Mouse (Mus musculus) limb, embryonic 10.5 days (tissue): ENCODE measurements around the gene Rundc3a. TPM values are rescaled to one million over a fixed set of nuclear protein-coding genes. Genes with fewer than 3 reads are reported as not detected.
"Not testable (repeated sequence)": the region's sequence is repeated elsewhere in the genome, so short reads cannot be mapped to it uniquely, and the experiment has no call there.

Source experiments
- DNase-seq: peaks from one replicate; pipeline ENCODE4 v3.0.0-alpha.2; 2017; ENCODE audit warnings: low spot score
- H3K27ac ChIP-seq: fragments of 300-500 bp; sonication (generic); 2 replicates; pipeline ENCODE4 v1.5.1; 2016; ENCODE audit warnings: mild to moderate bottlenecking
- H3K27me3 ChIP-seq: fragments of 300-500 bp; sonication (generic); 2 replicates; pipeline ENCODE4 v1.6.1; 2016; ENCODE audit warnings: low read depth, mild to moderate bottlenecking; ENCODE audit not compliant: poor library complexity, severe bottlenecking
- H3K36me3 ChIP-seq: fragments of 300-500 bp; sonication (generic); 2 replicates; pipeline ENCODE4 v1.6.1; 2016; ENCODE audit warnings: mild to moderate bottlenecking, moderate library complexity
- H3K4me1 ChIP-seq: fragments of 300-500 bp; sonication (generic); 2 replicates; pipeline ENCODE4 v1.6.1; 2016
- H3K4me3 ChIP-seq: fragments of 300-500 bp; sonication (generic); 2 replicates; pipeline ENCODE4 v1.5.1; 2016; ENCODE audit warnings: mild to moderate bottlenecking, moderate library complexity
- H3K9me3 ChIP-seq: fragments of 300-500 bp; sonication (generic); replicated peaks from 2 replicates; pipeline ENCODE4 v1.6.1; 2016; ENCODE audit warnings: mild to moderate bottlenecking
- WGBS: fragments of 180-500 bp; shearing (Covaris S2); methylation state at CpG from one replicate; pipeline ENCODE4 v1.1.7; 2016; 5-methylcytosine and 5-hydroxymethylcytosine counted together
- polyA plus RNA-seq: library from polyadenylated mRNA; unstranded; fragments of >200 nt; fragmentation: Nextera tagmentation; extraction: Ambion mirVana; gene quantifications from 2 replicates; pipeline ENCODE4 v1.2.1, GENCODE M21; 2016

Gene Rundc3a
- polyA plus RNA-seq, 1 experiment from 2014 or later: 1.3 TPM

DNA sequence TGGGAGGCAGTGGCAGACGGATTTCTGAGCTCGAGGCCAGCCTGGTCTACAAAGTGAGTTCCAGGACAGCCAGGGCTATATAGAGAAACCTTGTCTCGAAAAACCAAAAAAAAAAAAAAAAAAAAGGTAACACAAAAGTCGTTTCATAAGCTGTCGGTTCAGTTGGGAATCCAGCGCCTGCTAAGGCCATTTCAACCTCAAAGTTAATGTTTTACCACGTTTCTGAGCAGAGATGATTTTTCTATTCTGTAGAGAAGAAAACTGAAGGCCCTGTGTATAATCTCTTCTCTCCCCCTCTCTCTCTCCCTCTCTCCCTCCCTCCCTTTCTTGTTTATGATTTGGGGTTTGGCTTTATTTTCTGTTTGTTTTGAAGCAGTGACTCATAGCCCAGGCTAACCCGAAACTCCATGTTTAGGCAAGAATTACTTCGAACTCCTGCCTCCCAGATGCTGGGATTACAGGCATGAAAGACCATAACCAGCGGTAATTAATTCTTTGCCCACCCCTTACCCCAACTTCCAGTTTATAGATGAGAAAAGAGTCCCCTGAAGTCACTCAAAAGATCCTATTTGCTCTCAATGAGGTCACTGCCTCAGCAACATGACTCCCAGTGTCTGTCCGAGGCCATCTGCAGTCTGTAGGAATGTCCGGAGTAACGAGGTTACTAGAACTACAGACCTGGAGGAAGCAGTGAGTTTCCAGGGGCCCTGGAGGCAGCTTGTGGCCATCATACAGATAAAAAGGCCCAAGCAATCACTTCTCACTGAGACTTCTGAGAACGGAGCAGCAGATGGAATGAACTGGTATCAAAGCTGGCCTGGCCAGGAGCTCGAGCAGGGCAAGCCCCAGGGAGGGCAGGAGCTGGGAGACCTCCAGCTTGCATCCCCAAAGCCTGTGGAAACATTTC is 15.9 kb downstream of the Rundc3a start:
- Histone ChIP-seq H3K36me3 (peaks cover 18% of the 10 kb centered on the region), H3K27ac (peak overlapping the region; percentile 92), H3K4me1 (peaks cover 52% of the 10 kb centered on the region), H3K9me3 (no peaks in the 10 kb centered on the region), H3K4me3 (peak overlapping the region; percentile 87), H3K27me3 (0 out of 2 replicates have a peak, but pooled peaks cover 3% of the 10 kb centered on the region)
- DNase-seq: no peak
- 34% methylated on average over 15 of the region's 15 CpGs for WGBS

DNA sequence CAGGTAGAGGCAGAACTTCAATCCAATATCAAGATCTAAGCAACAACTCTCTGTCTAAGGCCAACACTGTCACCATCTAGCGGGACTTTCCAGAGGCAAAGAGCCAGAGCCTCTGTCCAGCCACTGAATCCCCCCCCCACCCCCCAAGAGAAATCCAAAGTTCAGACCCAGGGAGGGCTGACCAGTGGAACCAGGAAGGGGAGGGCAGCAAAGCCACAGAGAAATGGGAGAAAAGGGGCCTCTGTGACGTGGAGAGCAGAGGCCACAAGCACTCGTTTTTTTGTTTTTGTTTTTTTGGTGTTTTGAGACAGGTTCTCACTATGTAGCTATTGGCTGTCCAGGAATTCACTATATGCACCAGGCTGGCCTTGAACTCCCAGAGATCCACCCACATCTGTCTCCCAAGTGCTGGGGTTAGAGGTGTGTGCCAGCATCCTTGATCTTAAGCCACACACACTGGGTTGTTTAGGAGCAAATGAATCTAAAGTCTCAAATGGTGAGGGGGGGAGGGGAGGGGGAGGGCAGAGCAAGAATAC is 16.7 kb downstream of the Rundc3a start:
- no peak overlapping the region for H3K4me3 ChIP-seq
- peak overlapping the region; percentile 8; the same call in 1 of the 2 replicates for H3K27ac ChIP-seq
- no peak for DNase-seq
- 90% methylated on average over 3 of the region's 3 CpGs for WGBS
- H3K4me1 ChIP-seq: peaks cover 46% of the 10 kb centered on the region
- peaks cover 11% of the 10 kb centered on the region for H3K36me3 ChIP-seq
- 0 out of 2 replicates have a peak, but pooled peaks cover 3% of the 10 kb centered on the region for H3K27me3 ChIP-seq
- no peaks in the 10 kb centered on the region for H3K9me3 ChIP-seq

GRCm38 (mm10) chr11:102410345-102410744 is 17.1 kb downstream of the Rundc3a start:
- DNase-seq, H3K27ac ChIP-seq, H3K9me3 ChIP-seq, H3K36me3 ChIP-seq, H3K27me3 ChIP-seq, H3K4me3 ChIP-seq: not testable (repeated sequence)
- 95% methylated on average over 3 of the region's 3 CpGs for WGBS
- peaks cover 42% of the 10 kb centered on the region for H3K4me1 ChIP-seq

GRCm38 (mm10) chr11:102411061-102411460 is 17.9 kb downstream of the Rundc3a start:
- Histone ChIP-seq H3K9me3 (no peaks in the 10 kb centered on the region), H3K4me1 (peaks cover 35% of the 10 kb centered on the region), H3K36me3 (no peaks in the 10 kb centered on the region; the same call in 1 of the 2 replicates), H3K4me3 (no peak overlapping the region), H3K27me3 (0 out of 2 replicates have a peak, but pooled peaks cover 3% of the 10 kb centered on the region), H3K27ac (no peak overlapping the region)
- WGBS: 88% methylated on average over 3 of the region's 3 CpGs
- DNase-seq: no peak

DNA sequence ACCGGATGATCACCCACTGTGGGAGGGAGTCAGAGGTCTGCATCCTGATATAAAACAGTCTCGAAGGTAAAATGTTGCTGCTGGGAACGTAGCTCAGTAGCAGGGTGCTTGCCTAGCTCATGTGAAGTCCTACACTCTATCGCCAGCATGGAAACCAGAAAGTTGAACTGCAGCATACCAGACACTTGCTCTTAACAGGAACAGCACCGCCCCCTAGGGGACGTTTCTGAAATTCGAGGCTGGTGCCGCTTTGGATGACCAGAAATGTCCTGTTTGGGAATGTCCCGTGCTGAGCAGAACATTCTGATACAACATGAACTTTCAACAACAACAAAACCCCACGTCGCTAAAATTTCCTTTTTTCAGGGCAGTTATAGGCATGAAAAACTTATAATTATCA is 18.5 kb downstream of the Rundc3a start:
- Histone ChIP-seq H3K9me3 (no peaks in the 10 kb centered on the region), H3K4me1 (peaks cover 28% of the 10 kb centered on the region), H3K27me3 (0 out of 2 replicates have a peak, but pooled peaks cover 3% of the 10 kb centered on the region), H3K27ac (no peak overlapping the region), H3K36me3 (no peaks in the 10 kb centered on the region; the same call in 1 of the 2 replicates), H3K4me3 (no peak overlapping the region)
- 8% methylated on average over 11 of the region's 11 CpGs for WGBS
- DNase-seq: peak; percentile 89

GRCm38 (mm10) chr11:102413059-102413458 is 19.9 kb downstream of the Rundc3a start:
- H3K36me3 ChIP-seq: no peaks in the 10 kb centered on the region
- no peak overlapping the region for H3K4me3 ChIP-seq
- H3K9me3 ChIP-seq: no peaks in the 10 kb centered on the region
- no peak overlapping the region for H3K27ac ChIP-seq
- H3K27me3 ChIP-seq: 0 out of 2 replicates have a peak, but pooled peaks cover 3% of the 10 kb centered on the region
- H3K4me1 ChIP-seq: peaks cover 16% of the 10 kb centered on the region
- 86% methylated on average over 8 of the region's 8 CpGs for WGBS
- DNase-seq: no peak

GRCm38 (mm10) chr11:102415034-102415802 is 22.0 kb downstream of the Rundc3a start:
- Histone ChIP-seq H3K9me3 (no peaks in the 10 kb centered on the region), H3K27me3 (0 out of 2 replicates have a peak, but pooled peaks cover 3% of the 10 kb centered on the region), H3K36me3 (no peaks in the 10 kb centered on the region), H3K4me1 (peaks cover 4% of the 10 kb centered on the region; the same call in 1 of the 2 replicates), H3K27ac (no peak overlapping the region), H3K4me3 (no peak overlapping the region)
- no peak for DNase-seq
- WGBS: 75% methylated on average over 10 of the region's 10 CpGs

DNA sequence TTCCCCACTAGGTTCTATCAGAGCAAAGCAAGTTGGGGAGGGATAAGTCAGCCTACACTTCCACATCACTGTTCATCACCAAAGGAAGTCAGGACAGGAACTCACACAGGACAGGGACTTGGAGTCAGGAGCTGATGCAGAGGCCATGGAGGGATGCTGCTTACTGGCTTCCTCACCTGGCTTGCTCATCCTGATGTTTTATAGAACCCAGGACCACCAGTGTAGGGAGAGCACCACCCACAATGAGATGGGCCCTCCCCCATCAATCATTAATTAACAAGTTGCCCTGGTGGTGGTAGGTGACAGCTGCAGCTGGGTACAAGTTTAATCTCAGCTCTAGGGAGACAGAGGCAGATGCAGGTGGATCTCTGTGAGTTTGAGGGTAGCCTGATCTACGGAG is 24.0 kb downstream of the Rundc3a start:
- Histone ChIP-seq H3K9me3 (no peaks in the 10 kb centered on the region), H3K27ac (no peak overlapping the region), H3K4me3 (no peak overlapping the region), H3K4me1 (no peaks in the 10 kb centered on the region), H3K36me3 (no peaks in the 10 kb centered on the region), H3K27me3 (0 out of 2 replicates have a peak, but pooled peaks cover 3% of the 10 kb centered on the region)
- WGBS: 90% methylated on average over 1 of the region's 1 CpGs
- no peak for DNase-seq

GRCm38 (mm10) chr11:102418887-102419286 is 25.7 kb downstream of the Rundc3a start:
- H3K9me3 ChIP-seq: no peaks in the 10 kb centered on the region

GRCm38 (mm10) chr11:102421559-102421958 is 28.4 kb downstream of the Rundc3a start:
- WGBS: 70% methylated on average over 8 of the region's 8 CpGs

More at GRCm38 (mm10) chr11:102418887-102419286, 25.7 kb downstream of the Rundc3a start:
- no peaks in the 10 kb centered on the region for H3K27me3 ChIP-seq
- H3K27ac ChIP-seq: no peak overlapping the region
- H3K4me3 ChIP-seq: no peak overlapping the region
- no peaks in the 10 kb centered on the region for H3K4me1 ChIP-seq
- no peak for DNase-seq
- no peaks in the 10 kb centered on the region for H3K36me3 ChIP-seq

DNA sequence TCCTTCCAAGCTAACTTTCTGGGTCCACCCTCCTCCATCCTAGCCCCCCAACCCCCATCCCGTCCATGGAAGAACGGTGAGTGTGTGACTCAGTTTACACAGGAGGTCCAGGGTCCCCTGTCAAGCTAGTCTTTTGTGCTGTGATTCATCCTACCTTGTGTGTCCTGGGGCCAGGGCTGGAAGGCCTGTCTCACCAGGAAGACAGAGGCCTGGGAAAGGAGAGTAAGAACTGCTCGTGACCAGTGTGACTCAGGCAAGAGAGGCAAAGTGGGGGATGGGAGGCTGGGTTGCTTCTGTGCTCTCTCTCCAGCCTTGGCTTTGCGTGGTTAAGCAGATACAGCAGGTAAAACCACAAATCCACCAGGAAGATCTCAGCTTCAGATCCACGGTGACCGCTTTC is 31.5 kb downstream of the Rundc3a start:
- Histone ChIP-seq H3K27me3 (no peaks in the 10 kb centered on the region), H3K4me3 (no peak overlapping the region), H3K4me1 (peaks cover 9% of the 10 kb centered on the region), H3K36me3 (no peaks in the 10 kb centered on the region), H3K9me3 (no peaks in the 10 kb centered on the region), H3K27ac (no peak overlapping the region)
- no peak for DNase-seq
- WGBS: 78% methylated on average over 6 of the region's 6 CpGs

More at GRCm38 (mm10) chr11:102421559-102421958, 28.4 kb downstream of the Rundc3a start:
- H3K9me3 ChIP-seq: no peaks in the 10 kb centered on the region
- no peaks in the 10 kb centered on the region for H3K4me1 ChIP-seq
- DNase-seq: no peak
- H3K36me3 ChIP-seq: no peaks in the 10 kb centered on the region
- H3K4me3 ChIP-seq: no peak overlapping the region
- H3K27me3 ChIP-seq: no peaks in the 10 kb centered on the region
- H3K27ac ChIP-seq: no peak overlapping the region

GRCm38 (mm10) chr11:102425555-102426316 is 32.5 kb downstream of the Rundc3a start:
- H3K27me3 ChIP-seq: no peaks in the 10 kb centered on the region
- DNase-seq: no peak
- no peak overlapping the region for H3K4me3 ChIP-seq
- H3K4me1 ChIP-seq: peaks cover 17% of the 10 kb centered on the region
- no peaks in the 10 kb centered on the region for H3K36me3 ChIP-seq
- WGBS: 87% methylated on average over 8 of the region's 8 CpGs
- H3K9me3 ChIP-seq: no peaks in the 10 kb centered on the region
- no peak overlapping the region for H3K27ac ChIP-seq
